In genomic region chr9:64667513-64667912, GRCm38 (mm10) we compare ENCODE assay signal across 9 mouse cellular contexts.
DNase-seq lines count a peak whose midpoint lies in the region; ATAC-seq and TF ChIP-seq lines count a peak whose summit lies in the region.
"Had no signal": no experiment of that assay in that cellular context is flagged by ENCODE, and none has a peak within 500 bp of the region (broad histone marks: within the 10 kb centered on the region; RNA-seq: fewer than 3 reads in every experiment).

No protein-coding gene starts in this region.

- no peaks in the 10 kb centered on the region for H3K27me3 ChIP-seq in lung, embryonic 14.5 days (ENCODE audit: insufficient read depth, low read length)
- H3K27me3 ChIP-seq in intestine, embryonic 16.5 days (replicated peaks; ENCODE audit: control insufficient read depth, insufficient read depth, low read length), result no peaks in the 10 kb centered on the region
- peaks cover 19% of the 10 kb centered on the region for H3K27me3 ChIP-seq in myocyte (ENCODE audit: control insufficient read depth, insufficient read depth, insufficient read length)
- H3K27me3 ChIP-seq: hindbrain, embryonic 15.5 days had no signal

- ATAC-seq in lung, embryonic 14.5 days (ENCODE audit: insufficient read depth), result no peak
- ATAC-seq in intestine, embryonic 16.5 days, result peak; percentile 79

- H3K9ac ChIP-seq in lung, embryonic 14.5 days, result no peak overlapping the region
- no peak overlapping the region for H3K9ac ChIP-seq in intestine, embryonic 16.5 days (ENCODE audit: low read depth, low read length)
- H3K9ac ChIP-seq: hindbrain, embryonic 15.5 days had no signal

- TF ChIP-seq CTCF in lung, embryonic 14.5 days (IDR thresholded peaks at IDR 0.05; ENCODE audit: low read depth), result no peak

- H3K4me2 ChIP-seq in lung, embryonic 14.5 days, result no peak overlapping the region
- H3K4me2 ChIP-seq in intestine, embryonic 16.5 days (ENCODE audit: low read depth, low read length), result no peak overlapping the region
- no peak overlapping the region for H3K4me2 ChIP-seq in myocyte (ENCODE audit: low read depth)
- H3K4me2 ChIP-seq: hindbrain, embryonic 15.5 days had no signal

- no peak overlapping the region for H3K4me3 ChIP-seq in lung, embryonic 14.5 days (ENCODE audit: low read depth, low read length)
- no peak overlapping the region for H3K4me3 ChIP-seq in intestine, embryonic 16.5 days (ENCODE audit: low read length)
- no peak overlapping the region for H3K4me3 ChIP-seq in myocyte
- H3K4me3 ChIP-seq: hindbrain, embryonic 15.5 days had no signal

- no peaks in the 10 kb centered on the region for H3K36me3 ChIP-seq in lung, embryonic 14.5 days (ENCODE audit: insufficient read depth)
- no peaks in the 10 kb centered on the region for H3K36me3 ChIP-seq in intestine, embryonic 16.5 days (ENCODE audit: control insufficient read depth, insufficient read depth, low read length)
- no peaks in the 10 kb centered on the region for H3K36me3 ChIP-seq in myocyte (ENCODE audit: control insufficient read depth, insufficient read depth)
- H3K36me3 ChIP-seq: hindbrain, embryonic 15.5 days had no signal

- H3ac ChIP-seq in myocyte (ENCODE audit: control insufficient read depth, insufficient read length), result no peak overlapping the region

- DNase-seq in lung, embryonic 14.5 days, result peak; percentile 84
- no peak for DNase-seq in lung, adult 18-20 months
- DNase-seq in R1 (ENCODE audit: low read depth, low spot score), result peak; percentile 94
- no peak for DNase-seq in urinary bladder, postnatal 36 days (ENCODE audit: low spot score in 2 of 2)
- no peak for DNase-seq in gastrocnemius, postnatal 36 days
- no peak for DNase-seq in layer of hippocampus, adult 11-12 months (ENCODE audit: low spot score)

- 6% methylated on average over 5 of the region's 5 CpGs for WGBS in lung, embryonic 14.5 days
- WGBS in intestine, embryonic 16.5 days, result 6% methylated on average over 5 of the region's 5 CpGs

- H3K9me3 ChIP-seq in lung, embryonic 14.5 days (ENCODE audit: low read depth, low read length), result no peaks in the 10 kb centered on the region
- H3K9me3 ChIP-seq in intestine, embryonic 16.5 days (ENCODE audit: control insufficient read depth, low read length), result no peaks in the 10 kb centered on the region
- H3K9me3 ChIP-seq: hindbrain, embryonic 15.5 days had no signal

- no peaks in the 10 kb centered on the region for H3K79me2 ChIP-seq in myocyte (ENCODE audit: control insufficient read depth, insufficient read depth)

- H3K27ac ChIP-seq in lung, embryonic 14.5 days (ENCODE audit: low read depth), result no peak overlapping the region
- H3K27ac ChIP-seq in intestine, embryonic 16.5 days (ENCODE audit: low read length), result no peak overlapping the region

- intact Hi-C loops in gastrocnemius, postnatal 36 days (cut with DNase I), result no loop called here

- H3K4me1 ChIP-seq in lung, embryonic 14.5 days (ENCODE audit: insufficient read depth), result no peaks in the 10 kb centered on the region
- H3K4me1 ChIP-seq in intestine, embryonic 16.5 days (ENCODE audit: control insufficient read depth, insufficient read depth, low read length), result peaks cover 8% of the 10 kb centered on the region

- TF ChIP-seq POLR2A in myocyte (IDR thresholded peaks at IDR 0.05; ENCODE audit: insufficient read length, low read depth), result no peak

TF ChIP-seq in myocyte, 11 proteins besides CTCF, POLR2A, EP300 and RAD21:
- TF ChIP-seq POLR2AphosphoS2 (IDR thresholded peaks at IDR 0.05; ENCODE audit: insufficient read length, low read depth) (no peak), REST (IDR thresholded peaks at IDR 0.05; ENCODE audit: insufficient read depth, insufficient read length) (peak; percentile 85)

Comparison
In these comparisons a context has a peak if more than half of its experiments do, and no peak if none do; other contexts are left out.
1. DNase-seq: peak in lung, embryonic 14.5 days (single experiment) and R1 (single experiment); none in lung, adult 18-20 months (0 of 2), urinary bladder, postnatal 36 days (0 of 2), gastrocnemius, postnatal 36 days (0 of 2) and layer of hippocampus, adult 11-12 months (single experiment).